Mouse (Mus musculus): ENCODE measurements around the gene Ddx28.

DNA sequence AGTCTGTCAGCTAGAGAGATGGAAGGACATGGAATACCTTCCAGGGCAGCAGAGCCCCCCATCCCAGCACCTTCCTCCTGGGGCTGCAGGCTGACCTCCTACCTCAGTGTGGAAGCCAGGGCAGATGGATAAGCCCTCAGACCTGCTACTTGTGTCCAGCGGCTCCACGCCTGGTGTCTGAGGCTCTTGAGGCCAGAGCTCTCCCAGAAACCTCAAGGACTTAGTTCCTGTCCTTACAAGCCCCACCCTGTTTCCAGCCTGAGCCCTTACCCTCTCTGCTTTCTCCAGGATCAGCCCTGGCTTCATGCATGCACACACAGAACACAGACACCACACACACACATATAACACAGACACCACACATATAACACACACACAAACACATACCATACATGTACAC is 20.1 kb downstream of the Ddx28 start:
- no peak for TF ChIP-seq CTCF (IDR thresholded peaks at IDR 0.05; ENCODE audit: low read depth)
- TF ChIP-seq EP300 (IDR thresholded peaks at IDR 0.05; ENCODE audit: low read depth): no peak

Measured in liver, embryonic 14.5 days (tissue).